Mouse (Mus musculus) ES-E14 (cell line): ENCODE data around the gene Zfp784. TPM values are rescaled to one million over a fixed set of nuclear protein-coding genes. Genes with fewer than 3 reads are reported as not detected.
"Not testable (repeated sequence)": the region's sequence is repeated elsewhere in the genome, so short reads cannot be mapped to it uniquely, and the experiment has no call there.

ENCODE experiments used
- DNase-seq: peaks from one replicate; pipeline ENCODE4 v3.0.0-alpha.2; 2013; ENCODE audit warnings: low read depth, low spot score
- H3K27ac ChIP-seq: 2 replicates; pipeline ENCODE4 v1.5.1; 2012; ENCODE audit warnings: low read depth, mild to moderate bottlenecking, low read length, moderate library complexity, mixed read lengths; ENCODE audit not compliant: poor library complexity, insufficient read depth, severe bottlenecking
- H3K36me3 ChIP-seq: 2 replicates; pipeline ENCODE4 v1.6.1; 2012; ENCODE audit warnings: mild to moderate bottlenecking, low read length, moderate library complexity, mixed read lengths; ENCODE audit not compliant: control insufficient read depth, poor library complexity, insufficient read depth, severe bottlenecking
- H3K4me1 ChIP-seq, 2 experiments: fragments of 150-350 bp in 1 of 2; sonication (generic) in 1 of 2; 2 replicates each; pipeline ENCODE4 v1.6.1; 2012; ENCODE audit warnings: low read length in 2 of 2, mild to moderate bottlenecking in 1 of 2, mixed read lengths in 1 of 2; ENCODE audit not compliant: control insufficient read depth in 2 of 2, insufficient read depth in 2 of 2, poor library complexity in 1 of 2
- H3K4me3 ChIP-seq, 2 experiments: fragments of 150-350 bp in 1 of 2; sonication (generic) in 1 of 2; 2 replicates each; pipeline ENCODE4 v1.5.1; 2012; ENCODE audit warnings: low read length in 2 of 2, low read depth in 1 of 2, mild to moderate bottlenecking in 1 of 2, mixed read lengths in 1 of 2; ENCODE audit not compliant: insufficient read depth in 1 of 2, poor library complexity in 1 of 2, severe bottlenecking in 1 of 2
- H3K9ac ChIP-seq: 2 replicates; pipeline ENCODE4 v1.6.1; 2012; ENCODE audit warnings: low read depth, mild to moderate bottlenecking, low read length, mixed read lengths; ENCODE audit not compliant: poor library complexity, insufficient read depth, severe bottlenecking
- H3K9me3 ChIP-seq: fragments of 150-350 bp; sonication (generic); 2 replicates; pipeline ENCODE4 v1.6.1; 2012; ENCODE audit warnings: low read depth, mild to moderate bottlenecking, low read length; ENCODE audit not compliant: control insufficient read depth, insufficient read depth
- CHD2 ChIP-seq: IDR thresholded peaks from 2 replicates; pipeline ENCODE4 v1.6.1; 2014; ENCODE audit warnings: mild to moderate bottlenecking, low read depth, low read length, inconsistent platforms
- HCFC1 ChIP-seq: IDR thresholded peaks from 2 replicates; pipeline ENCODE4 v1.6.1; 2012; ENCODE audit warnings: low read length, inconsistent platforms, borderline replicate concordance; ENCODE audit not compliant: insufficient read depth
- MAFK ChIP-seq: IDR thresholded peaks from 2 replicates; pipeline ENCODE4 v1.6.1; 2014; ENCODE audit warnings: mild to moderate bottlenecking, low read depth, low read length, inconsistent platforms; ENCODE audit not compliant: insufficient read depth
- ZC3H11A ChIP-seq: IDR thresholded peaks from 2 replicates; pipeline ENCODE4 v1.6.1; 2012; ENCODE audit warnings: low read depth, mild to moderate bottlenecking, inconsistent platforms, low read length, borderline replicate concordance
- ZNF384 ChIP-seq: IDR thresholded peaks from 2 replicates; pipeline ENCODE4 v1.6.1; 2012; ENCODE audit warnings: low read depth, low read length, inconsistent platforms
- in situ Hi-C, 2 experiments: fragments of 600-800 bp; cut with MboI; formaldehyde crosslinking; loops; one replicate each; pipeline ENCODE4 v1.15.1; 2025; ENCODE audit warnings: low sequenced_read_pairs in 2 of 2, inconsistent platforms in 1 of 2; ENCODE audit not compliant: unreplicated experiment in 2 of 2
- total RNA-seq: library from RNA; depleted of rRNA; stranded (reverse); fragments of 300-350 nt; gene quantifications from 2 replicates; pipeline ENCODE4 v1.2.3, GENCODE M21; 2012

Gene Zfp784
- total RNA-seq, 1 experiment = 0.71 TPM

DNA sequence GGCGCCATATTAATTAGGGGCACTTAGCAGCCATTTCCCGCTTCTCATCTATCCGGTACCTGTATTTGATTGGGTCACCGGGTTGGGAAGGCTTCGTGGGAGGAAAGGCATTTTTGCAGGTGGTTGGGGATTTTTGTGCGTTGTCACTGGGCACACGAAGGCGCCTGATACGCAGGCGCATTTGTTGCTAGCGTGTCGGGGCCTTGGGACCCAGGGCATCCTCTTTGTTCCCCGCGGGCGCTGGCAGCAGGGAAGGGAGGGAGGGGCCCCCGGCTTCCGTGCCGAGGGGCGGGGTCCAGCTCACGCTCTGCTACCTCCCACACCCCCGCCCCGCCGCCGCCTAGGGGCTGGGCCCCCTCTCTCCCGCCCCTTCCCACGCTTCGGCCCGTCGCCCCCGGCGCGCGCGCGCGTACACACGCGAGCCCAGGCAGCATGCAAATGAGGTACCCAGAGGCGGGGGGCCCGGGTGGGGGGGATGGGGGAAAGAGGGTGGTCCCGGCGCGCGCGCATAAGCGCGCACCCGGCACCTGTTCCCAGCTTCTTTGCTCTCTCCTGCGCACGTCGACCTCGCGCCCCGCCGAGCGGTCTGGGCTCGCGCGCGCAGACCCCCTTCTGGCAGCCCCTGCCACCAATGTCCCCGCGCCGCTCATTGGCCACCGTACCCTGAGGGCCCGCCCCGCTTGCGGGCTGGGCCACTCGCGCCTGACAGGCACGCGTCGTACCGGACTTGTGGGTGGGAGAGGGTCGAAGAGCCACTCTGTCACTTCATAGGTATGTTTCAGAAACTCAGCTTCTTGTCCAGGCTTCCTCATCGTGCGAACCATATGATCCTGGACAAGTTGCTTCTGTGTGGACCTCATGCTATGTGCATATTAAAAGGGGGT lies 22.9 kb downstream of the Zfp784 start, which contains the start of gene Gm44973:
TSS of gene Gm44973 (plus strand) at position 379 of the 884 bp plus-strand sequence.
- Histone ChIP-seq H3K27ac (peak within 1 kb of the TSS; percentile 100), H3K9ac (peak within 1 kb of the TSS; percentile 100), H3K4me3 (peak within 1 kb of the TSS; percentile 95 to 98), H3K36me3 (peaks cover 22% of the 10 kb centered on the region), H3K4me1 (peaks cover 7 to 24% of the 10 kb centered on the region in 2 experiments; a peak in 3 of 4 replicates), H3K9me3 (no peaks in the 10 kb centered on the region)
- TF ChIP-seq MAFK = peak; percentile 67
- TF ChIP-seq HCFC1 = no peak
- in situ Hi-C loops = no loop called here
- peak; percentile 89 for DNase-seq

DNA sequence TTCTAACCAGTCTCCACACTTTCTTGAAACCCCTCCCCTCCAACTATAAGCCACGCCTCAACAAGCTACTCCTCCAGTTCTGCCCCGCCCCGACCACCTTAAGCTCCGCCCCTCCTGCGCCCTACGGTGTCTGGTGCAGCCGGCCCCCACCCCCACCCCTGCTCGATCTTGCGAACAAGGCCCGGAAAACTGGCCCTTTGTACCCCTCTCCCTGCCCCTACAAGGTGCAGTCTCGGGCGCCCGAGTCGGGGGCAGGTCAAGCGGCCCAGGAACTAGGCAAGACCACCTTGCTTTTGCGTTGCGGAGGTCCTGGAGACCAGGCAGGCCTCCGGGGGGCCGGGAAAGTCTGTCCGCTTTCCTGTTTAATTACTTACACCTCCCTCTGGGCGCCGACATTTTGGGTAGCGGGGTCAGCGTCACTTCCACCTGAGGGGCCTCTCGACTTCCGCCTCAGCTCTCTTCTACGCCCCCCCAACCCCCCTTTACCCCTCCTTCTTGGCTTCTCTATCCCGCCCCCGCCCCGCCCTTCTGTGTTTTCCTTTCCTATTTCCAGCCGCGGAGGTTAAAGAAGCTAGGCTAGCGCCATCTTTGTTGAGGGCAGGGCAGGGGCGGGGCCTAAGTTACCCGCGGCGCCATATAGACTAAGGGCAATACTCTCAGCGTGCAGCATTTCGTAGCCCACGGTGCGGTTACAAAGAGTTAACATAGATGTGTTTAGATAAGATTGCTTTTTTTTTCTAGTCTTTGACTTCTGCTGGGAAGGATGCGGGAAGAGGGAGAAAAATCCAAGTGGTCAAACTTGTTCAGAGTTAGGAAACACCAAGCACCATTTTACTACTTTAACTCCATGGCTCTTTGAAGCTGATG lies 23.8 kb downstream of the Zfp784 start, which contains the start of the genes Zfp524 and Fiz1:
TSS of gene Zfp524 (plus strand) at position 165 of the 867 bp plus-strand sequence.
TSS of gene Fiz1 (minus strand) at position 447 of the 867 bp plus-strand sequence.
- H3K9ac ChIP-seq = peak within 1 kb of the TSS; percentile 100
- peak within 1 kb of the TSS; percentile 95 to 98 for H3K4me3 ChIP-seq
- peak within 1 kb of the TSS; percentile 100 for H3K27ac ChIP-seq
- peaks cover 27% of the 10 kb centered on the region for H3K36me3 ChIP-seq
- peak; percentile 98 for DNase-seq
- no peaks in the 10 kb centered on the region for H3K9me3 ChIP-seq
- in situ Hi-C loops = no loop called here
- peaks cover 6 to 24% of the 10 kb centered on the region in 2 experiments; a peak in 3 of 4 replicates for H3K4me1 ChIP-seq
- TF ChIP-seq ZC3H11A (no peak), CHD2 (no peak), HCFC1 (peak; percentile 82; the same call in 1 of the 2 replicates), MAFK (no peak), ZNF384 (no peak)

DNA sequence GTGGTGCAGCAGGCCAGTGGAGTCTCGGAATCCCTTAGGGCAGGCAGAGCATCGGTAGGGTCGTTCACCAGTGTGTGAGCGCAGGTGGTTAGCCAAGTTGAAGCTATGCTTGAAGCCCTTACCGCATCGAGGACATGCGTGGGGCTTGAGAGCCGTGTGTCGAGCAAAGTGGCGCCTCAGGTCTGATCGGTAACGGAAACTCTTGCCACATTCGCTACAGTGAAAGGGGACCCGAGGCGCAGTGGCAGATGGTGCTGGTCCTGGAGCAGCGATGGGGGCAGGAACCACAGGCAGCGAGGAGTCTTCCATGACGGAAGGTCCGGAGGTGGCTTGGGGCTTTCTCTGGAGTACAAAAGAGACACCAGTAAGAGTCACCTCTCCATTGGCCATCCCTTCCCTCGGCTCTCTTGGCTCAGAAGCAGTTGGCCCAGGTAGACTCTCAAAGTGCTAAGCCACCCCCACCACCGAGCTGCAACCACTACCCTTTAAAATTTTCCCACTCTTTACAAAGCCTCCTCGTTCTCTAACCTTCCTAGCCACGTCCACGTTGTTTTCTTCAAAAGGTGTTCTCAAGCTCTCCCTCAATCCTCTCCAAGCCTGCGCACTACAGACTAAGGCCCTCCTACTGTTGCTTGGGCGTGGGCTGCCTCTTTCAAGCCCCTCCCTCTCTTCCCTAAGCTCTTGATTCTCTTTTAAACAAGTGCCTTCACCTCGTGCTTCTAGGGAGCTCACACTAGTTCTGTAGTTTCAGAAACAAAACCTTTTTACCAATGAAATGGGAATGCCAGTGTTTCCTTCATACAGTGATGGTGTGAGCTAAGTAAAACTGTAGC lies 25.3 kb downstream of the Zfp784 start:
- peaks cover 40% of the 10 kb centered on the region for H3K36me3 ChIP-seq
- in situ Hi-C loops = no loop called here
- peaks cover 3 to 18% of the 10 kb centered on the region in 2 experiments; a peak in 2 of 4 replicates for H3K4me1 ChIP-seq
- H3K27ac ChIP-seq = peak overlapping the region; percentile 100
- TF ChIP-seq HCFC1 (no peak; the same call in 1 of the 2 replicates), MAFK (no peak)
- peak overlapping the region; percentile 95 to 98 for H3K4me3 ChIP-seq
- DNase-seq = no peak
- H3K9ac ChIP-seq = peak overlapping the region; percentile 82
- H3K9me3 ChIP-seq = no peaks in the 10 kb centered on the region

DNA sequence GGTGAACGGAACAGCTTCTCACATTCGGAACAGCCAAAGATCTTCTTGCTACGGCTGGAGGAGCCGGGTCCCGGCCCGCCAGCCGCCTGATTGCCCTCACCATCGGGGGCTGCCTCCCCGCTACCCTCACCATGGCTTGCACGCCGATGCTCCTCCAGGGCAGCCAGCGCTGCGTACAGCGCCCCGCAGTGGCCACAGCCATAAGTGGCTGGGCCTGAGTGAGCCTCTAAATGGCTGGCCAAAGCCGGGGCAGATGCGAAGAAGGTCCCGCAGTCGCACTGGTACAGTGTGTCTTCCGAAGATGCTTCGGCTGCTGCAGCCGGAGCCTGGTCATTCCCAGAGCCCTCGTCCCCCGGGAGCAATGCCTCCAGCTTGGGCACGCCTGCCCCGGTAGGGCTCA lies 30.0 kb downstream of the Zfp784 start:
- no peak for TF ChIP-seq ZNF384
- TF ChIP-seq CHD2 = no peak
- TF ChIP-seq MAFK = no peak
- TF ChIP-seq HCFC1 = no peak
- TF ChIP-seq ZC3H11A = no peak
- peaks cover under 1 to 15% of the 10 kb centered on the region in 2 experiments; a peak in 1 of 4 replicates for H3K4me1 ChIP-seq
- no peak overlapping the region for H3K27ac ChIP-seq
- peaks cover 49% of the 10 kb centered on the region for H3K36me3 ChIP-seq
- DNase-seq = no peak
- in situ Hi-C loops = no loop called here
- no peaks in the 10 kb centered on the region for H3K9me3 ChIP-seq
- peak overlapping the region; percentile 27; the same call in 1 of the 2 replicates for H3K9ac ChIP-seq
- peak overlapping the region; percentile 58 to 60 for H3K4me3 ChIP-seq

DNA sequence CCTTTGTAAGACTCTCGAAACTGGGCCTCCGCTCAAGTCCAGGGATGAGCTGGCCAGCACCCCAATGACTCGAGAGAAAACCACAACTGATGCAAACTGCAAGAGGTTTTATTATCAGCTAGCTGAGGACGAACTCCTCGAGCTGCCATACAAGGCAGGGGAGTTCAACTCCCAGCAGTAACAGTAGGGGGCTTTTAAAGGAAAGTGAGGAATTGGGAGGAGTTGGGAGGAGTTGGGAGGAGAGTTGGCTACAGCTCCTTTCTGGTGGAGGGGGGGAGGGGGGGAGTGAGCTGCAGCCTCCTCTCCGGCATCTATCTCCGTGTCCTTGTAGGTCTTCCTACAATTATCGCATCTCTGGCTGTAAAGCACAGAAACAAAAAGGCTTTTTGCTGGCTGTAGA lies 35.4 kb downstream of the Zfp784 start:
- H3K36me3 ChIP-seq, in situ Hi-C loops, H3K4me3 ChIP-seq, H3K9me3 ChIP-seq, H3K27ac ChIP-seq, DNase-seq, H3K9ac ChIP-seq, H3K4me1 ChIP-seq: not testable (repeated sequence)
